Mouse (Mus musculus): ENCODE measurements around the gene Gm5269. TPM values are rescaled to one million over a fixed set of nuclear protein-coding genes. Genes with fewer than 3 reads are reported as not detected.
A peak's percentile ranks its signal among the peaks of the same experiment; 100 is the strongest.

Gene Gm5269
- polyA plus RNA-seq, 1 experiment from 2014 or later, result not detected

- H3K9ac ChIP-seq, result no peak overlapping the region
- no peaks in the 10 kb centered on the region for H3K9me3 ChIP-seq (replicated peaks)
- H3K27me3 ChIP-seq, result no peaks in the 10 kb centered on the region
- WGBS (ENCODE audit: insufficient replicate concordance), result 45% methylated on average over 3 of the region's 3 CpGs
- ATAC-seq (ENCODE audit: insufficient read depth), result no peak
- H3K36me3 ChIP-seq (replicated peaks), result peaks cover 82% of the 10 kb centered on the region
- no peak overlapping the region for H3K27ac ChIP-seq (replicated peaks)
- no peak overlapping the region for H3K4me3 ChIP-seq (replicated peaks)
- no peak overlapping the region for H3K4me2 ChIP-seq
- H3K4me1 ChIP-seq (replicated peaks), result no peaks in the 10 kb centered on the region; the same call in 1 of the 2 replicates
Measured at GRCm38 (mm10) chr1:45916174-45916573, 26.1 kb upstream of the Gm5269 start.

- ATAC-seq (ENCODE audit: insufficient read depth), result no peak
- WGBS (ENCODE audit: insufficient replicate concordance), result 92% methylated on average over 4 of the region's 4 CpGs
- Histone ChIP-seq H3K9me3 (replicated peaks) (no peaks in the 10 kb centered on the region), H3K4me1 (replicated peaks) (no peaks in the 10 kb centered on the region; the same call in 1 of the 2 replicates), H3K27me3 (no peaks in the 10 kb centered on the region), H3K36me3 (replicated peaks) (peaks cover 85% of the 10 kb centered on the region), H3K27ac (replicated peaks) (no peak overlapping the region), H3K4me3 (replicated peaks) (no peak overlapping the region), H3K4me2 (no peak overlapping the region), H3K9ac (no peak overlapping the region)
Measured at GRCm38 (mm10) chr1:45914236-45914635, 24.2 kb upstream of the Gm5269 start.

- no peak overlapping the region for H3K4me2 ChIP-seq
- ATAC-seq (ENCODE audit: insufficient read depth), result peak; percentile 63
- H3K9ac ChIP-seq, result no peak overlapping the region
- no peaks in the 10 kb centered on the region for H3K27me3 ChIP-seq
- 0 out of 2 replicates have a peak overlapping the region, but pooled peaks have one; percentile 4 for H3K27ac ChIP-seq (replicated peaks)
- no peaks in the 10 kb centered on the region for H3K9me3 ChIP-seq (replicated peaks)
- peaks cover 36% of the 10 kb centered on the region for H3K36me3 ChIP-seq (replicated peaks)
- 22% methylated on average over 5 of the region's 5 CpGs for WGBS (ENCODE audit: insufficient replicate concordance)
- H3K4me3 ChIP-seq (replicated peaks), result no peak overlapping the region
- H3K4me1 ChIP-seq (replicated peaks), result peaks cover 5% of the 10 kb centered on the region
Measured at GRCm38 (mm10) chr1:45905107-45905821, 15.2 kb upstream of the Gm5269 start.

GRCm38 (mm10) chr1:45904161-45904560, 14.1 kb upstream of the Gm5269 start:
- Histone ChIP-seq H3K36me3 (replicated peaks) (peaks cover 26% of the 10 kb centered on the region), H3K4me3 (replicated peaks) (no peak overlapping the region), H3K9me3 (replicated peaks) (no peaks in the 10 kb centered on the region), H3K9ac (no peak overlapping the region), H3K4me2 (no peak overlapping the region), H3K27me3 (no peaks in the 10 kb centered on the region), H3K27ac (replicated peaks) (no peak overlapping the region), H3K4me1 (replicated peaks) (peaks cover 5% of the 10 kb centered on the region)
- 67% methylated on average over 3 of the region's 3 CpGs for WGBS (ENCODE audit: insufficient replicate concordance)
- no peak for ATAC-seq (ENCODE audit: insufficient read depth)

GRCm38 (mm10) chr1:45898044-45898443, 8.0 kb upstream of the Gm5269 start:
- no peaks in the 10 kb centered on the region for H3K36me3 ChIP-seq (replicated peaks)
- WGBS (ENCODE audit: insufficient replicate concordance), result 27% methylated on average over 1 of the region's 1 CpGs
- H3K9ac ChIP-seq, result no peak overlapping the region
- no peaks in the 10 kb centered on the region for H3K9me3 ChIP-seq (replicated peaks)
- no peak overlapping the region for H3K4me3 ChIP-seq (replicated peaks)
- H3K27me3 ChIP-seq, result no peaks in the 10 kb centered on the region
- H3K4me2 ChIP-seq, result no peak overlapping the region
- no peaks in the 10 kb centered on the region for H3K4me1 ChIP-seq (replicated peaks)
- no peak overlapping the region for H3K27ac ChIP-seq (replicated peaks)
- ATAC-seq (ENCODE audit: insufficient read depth), result no peak

GRCm38 (mm10) chr1:45894168-45894912, 4.3 kb upstream of the Gm5269 start:
- no peaks in the 10 kb centered on the region for H3K4me1 ChIP-seq (replicated peaks)
- no peak for ATAC-seq (ENCODE audit: insufficient read depth)
- no peaks in the 10 kb centered on the region for H3K36me3 ChIP-seq (replicated peaks)
- no peak overlapping the region for H3K4me2 ChIP-seq
- no peak overlapping the region for H3K9ac ChIP-seq
- H3K9me3 ChIP-seq (replicated peaks), result no peaks in the 10 kb centered on the region
- 74% methylated on average over 6 of the region's 6 CpGs for WGBS (ENCODE audit: insufficient replicate concordance)
- no peak overlapping the region for H3K4me3 ChIP-seq (replicated peaks)
- no peaks in the 10 kb centered on the region for H3K27me3 ChIP-seq
- no peak overlapping the region for H3K27ac ChIP-seq (replicated peaks)

GRCm38 (mm10) chr1:45891986-45892385, 1.9 kb upstream of the Gm5269 start:
- 14% methylated on average over 2 of the region's 2 CpGs for WGBS (ENCODE audit: insufficient replicate concordance)
- H3K27me3 ChIP-seq, result no peaks in the 10 kb centered on the region
- no peak for ATAC-seq (ENCODE audit: insufficient read depth)
- no peak overlapping the region for H3K27ac ChIP-seq (replicated peaks)
- no peak overlapping the region for H3K9ac ChIP-seq
- H3K4me2 ChIP-seq, result no peak overlapping the region
- H3K36me3 ChIP-seq (replicated peaks), result no peaks in the 10 kb centered on the region
- no peaks in the 10 kb centered on the region for H3K9me3 ChIP-seq (replicated peaks)
- H3K4me1 ChIP-seq (replicated peaks), result no peaks in the 10 kb centered on the region
- no peak overlapping the region for H3K4me3 ChIP-seq (replicated peaks)

- no peak overlapping the region for H3K4me2 ChIP-seq
- no peak overlapping the region for H3K9ac ChIP-seq
- H3K36me3 ChIP-seq (replicated peaks), result no peaks in the 10 kb centered on the region
- no peak for ATAC-seq (ENCODE audit: insufficient read depth)
- no peaks in the 10 kb centered on the region for H3K9me3 ChIP-seq (replicated peaks)
- no peaks in the 10 kb centered on the region for H3K27me3 ChIP-seq
- H3K4me1 ChIP-seq (replicated peaks), result no peaks in the 10 kb centered on the region
- 70% methylated on average over 9 of the region's 9 CpGs for WGBS (ENCODE audit: insufficient replicate concordance)
- no peak overlapping the region for H3K4me3 ChIP-seq (replicated peaks)
- H3K27ac ChIP-seq (replicated peaks), result no peak overlapping the region
Measured at GRCm38 (mm10) chr1:45886800-45887199, 3.3 kb downstream of the Gm5269 start.

GRCm38 (mm10) chr1:45883378-45883777, 6.7 kb downstream of the Gm5269 start:
- H3K4me3 ChIP-seq (replicated peaks), result no peak overlapping the region
- H3K36me3 ChIP-seq (replicated peaks), result no peaks in the 10 kb centered on the region
- 0 out of 2 replicates have a peak, but pooled peaks cover 5% of the 10 kb centered on the region for H3K4me1 ChIP-seq (replicated peaks)
- no peak for ATAC-seq (ENCODE audit: insufficient read depth)
- H3K9me3 ChIP-seq (replicated peaks), result no peaks in the 10 kb centered on the region
- H3K27me3 ChIP-seq, result no peaks in the 10 kb centered on the region
- no peak overlapping the region for H3K4me2 ChIP-seq
- H3K27ac ChIP-seq (replicated peaks), result no peak overlapping the region
- H3K9ac ChIP-seq, result no peak overlapping the region

- H3K4me1 ChIP-seq (replicated peaks), result 0 out of 2 replicates have a peak, but pooled peaks cover 5% of the 10 kb centered on the region
- no peaks in the 10 kb centered on the region for H3K36me3 ChIP-seq (replicated peaks)
- H3K4me2 ChIP-seq, result no peak overlapping the region
- WGBS (ENCODE audit: insufficient replicate concordance), result 44% methylated on average over 6 of the region's 6 CpGs
- H3K27ac ChIP-seq (replicated peaks), result no peak overlapping the region
- no peak overlapping the region for H3K9ac ChIP-seq
- H3K27me3 ChIP-seq, result no peaks in the 10 kb centered on the region
- no peaks in the 10 kb centered on the region for H3K9me3 ChIP-seq (replicated peaks)
- no peak overlapping the region for H3K4me3 ChIP-seq (replicated peaks)
- no peak for ATAC-seq (ENCODE audit: insufficient read depth)
Measured at GRCm38 (mm10) chr1:45882076-45882475, 8.0 kb downstream of the Gm5269 start.

- Histone ChIP-seq H3K27ac (replicated peaks) (no peak overlapping the region), H3K36me3 (replicated peaks) (no peaks in the 10 kb centered on the region), H3K4me2 (no peak overlapping the region), H3K9me3 (replicated peaks) (no peaks in the 10 kb centered on the region), H3K9ac (no peak overlapping the region), H3K27me3 (no peaks in the 10 kb centered on the region), H3K4me1 (replicated peaks) (0 out of 2 replicates have a peak, but pooled peaks cover 5% of the 10 kb centered on the region), H3K4me3 (replicated peaks) (no peak overlapping the region)
- ATAC-seq (ENCODE audit: insufficient read depth), result peak; percentile 42
- 32% methylated on average over 3 of the region's 3 CpGs for WGBS (ENCODE audit: insufficient replicate concordance)
Measured at GRCm38 (mm10) chr1:45881228-45881832, 8.7 kb downstream of the Gm5269 start.

Data from liver, embryonic 15.5 days (tissue).